Mouse (Mus musculus): ENCODE measurements at regions not wholly inside any gene's neighbourhood (a gene's known extent, or its start where the extent isn't known, plus 50 kb on each side); places are given as distances from the start of the nearest gene placed in this dataset.

- no peak overlapping the region for H3K27ac ChIP-seq
- WGBS = 97% methylated on average over 1 of the region's 1 CpGs
- H3K4me3 ChIP-seq = no peak overlapping the region
- H3K27me3 ChIP-seq (ENCODE audit: low read depth, poor library complexity, severe bottlenecking) = no peaks in the 10 kb centered on the region
- H3K4me1 ChIP-seq = no peaks in the 10 kb centered on the region
- no peaks in the 10 kb centered on the region for H3K36me3 ChIP-seq
- H3K9me3 ChIP-seq (replicated peaks) = no peaks in the 10 kb centered on the region
- no peak for DNase-seq (ENCODE audit: low spot score)
Measured at GRCm38 (mm10) chr12:9151426-9151825, 121.6 kb downstream of the Ttc32 start.

GRCm38 (mm10) chr12:9154491-9154890, 124.7 kb downstream of the Ttc32 start:
- Histone ChIP-seq H3K4me3 (no peak overlapping the region), H3K27me3 (ENCODE audit: low read depth, poor library complexity, severe bottlenecking) (no peaks in the 10 kb centered on the region), H3K9me3 (replicated peaks) (no peaks in the 10 kb centered on the region), H3K4me1 (no peaks in the 10 kb centered on the region), H3K27ac (no peak overlapping the region), H3K36me3 (no peaks in the 10 kb centered on the region)
- DNase-seq (ENCODE audit: low spot score) = no peak
- WGBS = 82% methylated on average over 2 of the region's 2 CpGs

- no peaks in the 10 kb centered on the region for H3K36me3 ChIP-seq
- no peaks in the 10 kb centered on the region for H3K4me1 ChIP-seq
- H3K4me3 ChIP-seq = no peak overlapping the region
- H3K9me3 ChIP-seq (replicated peaks) = no peaks in the 10 kb centered on the region
- no peaks in the 10 kb centered on the region for H3K27me3 ChIP-seq (ENCODE audit: low read depth, poor library complexity, severe bottlenecking)
- H3K27ac ChIP-seq = no peak overlapping the region
- no peak for DNase-seq (ENCODE audit: low spot score)
Measured at GRCm38 (mm10) chr12:9156794-9157193, 127.0 kb downstream of the Ttc32 start.

- no peak for DNase-seq (ENCODE audit: low spot score)
- WGBS = 89% methylated on average over 5 of the region's 5 CpGs
- Histone ChIP-seq H3K9me3 (replicated peaks) (no peaks in the 10 kb centered on the region), H3K27ac (no peak overlapping the region), H3K36me3 (no peaks in the 10 kb centered on the region), H3K4me3 (no peak overlapping the region), H3K27me3 (ENCODE audit: low read depth, poor library complexity, severe bottlenecking) (no peaks in the 10 kb centered on the region), H3K4me1 (no peaks in the 10 kb centered on the region)
Measured at GRCm38 (mm10) chr12:9158751-9159150, 129.0 kb downstream of the Ttc32 start.

- Histone ChIP-seq H3K4me3 (no peak overlapping the region), H3K27ac (no peak overlapping the region), H3K9me3 (replicated peaks) (no peaks in the 10 kb centered on the region), H3K4me1 (peaks cover 12% of the 10 kb centered on the region), H3K36me3 (no peaks in the 10 kb centered on the region), H3K27me3 (ENCODE audit: low read depth, poor library complexity, severe bottlenecking) (peaks cover 17% of the 10 kb centered on the region)
- 87% methylated on average over 4 of the region's 4 CpGs for WGBS
- no peak for DNase-seq (ENCODE audit: low spot score)
Measured at GRCm38 (mm10) chr12:9165367-9165940, 135.7 kb downstream of the Ttc32 start.

GRCm38 (mm10) chr12:9166218-9166908, 136.6 kb downstream of the Ttc32 start:
- Histone ChIP-seq H3K27ac (no peak overlapping the region), H3K9me3 (replicated peaks) (no peaks in the 10 kb centered on the region), H3K36me3 (no peaks in the 10 kb centered on the region), H3K4me3 (no peak overlapping the region), H3K4me1 (peaks cover 12% of the 10 kb centered on the region), H3K27me3 (ENCODE audit: low read depth, poor library complexity, severe bottlenecking) (peaks cover 17% of the 10 kb centered on the region)
- DNase-seq (ENCODE audit: low spot score) = peak; percentile 86
- WGBS = 53% methylated on average over 10 of the region's 10 CpGs

GRCm38 (mm10) chr12:9169008-9169407, 139.2 kb downstream of the Ttc32 start:
- Histone ChIP-seq H3K4me3 (no peak overlapping the region), H3K27ac (no peak overlapping the region), H3K36me3 (no peaks in the 10 kb centered on the region), H3K9me3 (replicated peaks) (no peaks in the 10 kb centered on the region), H3K27me3 (ENCODE audit: low read depth, poor library complexity, severe bottlenecking) (peaks cover 17% of the 10 kb centered on the region), H3K4me1 (peaks cover 12% of the 10 kb centered on the region)
- DNase-seq (ENCODE audit: low spot score) = no peak
- WGBS = 86% methylated on average over 3 of the region's 3 CpGs

- no peak for DNase-seq (ENCODE audit: low spot score)
- Histone ChIP-seq H3K4me1 (peaks cover 10% of the 10 kb centered on the region), H3K27me3 (ENCODE audit: low read depth, poor library complexity, severe bottlenecking) (no peaks in the 10 kb centered on the region), H3K36me3 (no peaks in the 10 kb centered on the region), H3K4me3 (no peak overlapping the region), H3K27ac (no peak overlapping the region), H3K9me3 (replicated peaks) (no peaks in the 10 kb centered on the region)
- WGBS = 30% methylated on average over 1 of the region's 1 CpGs
Measured at GRCm38 (mm10) chr12:9173680-9174079, 143.9 kb downstream of the Ttc32 start.

- WGBS = 55% methylated on average over 9 of the region's 9 CpGs
Measured at GRCm38 (mm10) chr12:9174327-9174726, 144.5 kb downstream of the Ttc32 start.

GRCm38 (mm10) chr12:9176198-9176597, 146.4 kb downstream of the Ttc32 start:
- Histone ChIP-seq H3K9me3 (replicated peaks) (no peaks in the 10 kb centered on the region), H3K4me1 (peaks cover 26% of the 10 kb centered on the region), H3K36me3 (no peaks in the 10 kb centered on the region), H3K27me3 (ENCODE audit: low read depth, poor library complexity, severe bottlenecking) (no peaks in the 10 kb centered on the region), H3K4me3 (no peak overlapping the region), H3K27ac (no peak overlapping the region)
- DNase-seq (ENCODE audit: low spot score) = no peak
- whole genome bisulfite sequencing = 56% methylated on average over 2 of the region's 2 CpGs

More at GRCm38 (mm10) chr12:9174327-9174726, 144.5 kb downstream of the Ttc32 start:
- Histone ChIP-seq H3K9me3 (replicated peaks) (no peaks in the 10 kb centered on the region), H3K27ac (no peak overlapping the region), H3K4me3 (no peak overlapping the region), H3K27me3 (ENCODE audit: low read depth, poor library complexity, severe bottlenecking) (no peaks in the 10 kb centered on the region), H3K4me1 (peaks cover 16% of the 10 kb centered on the region), H3K36me3 (no peaks in the 10 kb centered on the region)
- no peak for DNase-seq (ENCODE audit: low spot score)

- Histone ChIP-seq H3K36me3 (no peaks in the 10 kb centered on the region), H3K27ac (peak overlapping the region; percentile 64), H3K27me3 (ENCODE audit: low read depth, poor library complexity, severe bottlenecking) (no peaks in the 10 kb centered on the region), H3K4me3 (no peak overlapping the region), H3K4me1 (peaks cover 26% of the 10 kb centered on the region), H3K9me3 (replicated peaks) (no peaks in the 10 kb centered on the region)
- 51% methylated on average over 4 of the region's 4 CpGs for WGBS
- DNase-seq (ENCODE audit: low spot score) = no peak
Measured at GRCm38 (mm10) chr12:9178626-9179025, 148.8 kb downstream of the Ttc32 start.

- WGBS = 36% methylated on average over 4 of the region's 4 CpGs
- no peaks in the 10 kb centered on the region for H3K27me3 ChIP-seq (ENCODE audit: low read depth, poor library complexity, severe bottlenecking)
- no peak for DNase-seq (ENCODE audit: low spot score)
- H3K36me3 ChIP-seq = no peaks in the 10 kb centered on the region
- no peak overlapping the region for H3K27ac ChIP-seq
- H3K9me3 ChIP-seq (replicated peaks) = no peaks in the 10 kb centered on the region
- no peak overlapping the region for H3K4me3 ChIP-seq
- H3K4me1 ChIP-seq = peaks cover 21% of the 10 kb centered on the region
Measured at GRCm38 (mm10) chr12:9180677-9181076, 150.9 kb downstream of the Ttc32 start.

GRCm38 (mm10) chr12:9191721-9192120, 161.9 kb downstream of the Ttc32 start:
- DNase-seq (ENCODE audit: low spot score) = no peak
- Histone ChIP-seq H3K27ac (no peak overlapping the region), H3K36me3 (no peaks in the 10 kb centered on the region), H3K4me1 (peaks cover 14% of the 10 kb centered on the region), H3K27me3 (ENCODE audit: low read depth, poor library complexity, severe bottlenecking) (no peaks in the 10 kb centered on the region), H3K9me3 (replicated peaks) (no peaks in the 10 kb centered on the region), H3K4me3 (no peak overlapping the region)
- WGBS = 58% methylated on average over 5 of the region's 5 CpGs

GRCm38 (mm10) chr12:9199321-9199720, 169.5 kb downstream of the Ttc32 start:
- no peaks in the 10 kb centered on the region for H3K27me3 ChIP-seq (ENCODE audit: low read depth, poor library complexity, severe bottlenecking)
- H3K4me1 ChIP-seq = no peaks in the 10 kb centered on the region
- no peaks in the 10 kb centered on the region for H3K36me3 ChIP-seq
- 96% methylated on average over 2 of the region's 2 CpGs for WGBS
- no peaks in the 10 kb centered on the region for H3K9me3 ChIP-seq (replicated peaks)
- DNase-seq (ENCODE audit: low spot score) = no peak
- H3K4me3 ChIP-seq = no peak overlapping the region
- H3K27ac ChIP-seq = no peak overlapping the region

All from limb, embryonic 10.5 days (tissue).